Mouse (Mus musculus) cerebellum, adult 2 months (tissue): Measurements from ENCODE around the gene Ptprf.

Source experiments
- CTCF ChIP-seq: fragments of 200-500 bp; IDR thresholded peaks from 2 replicates; pipeline ENCODE4 v1.5.1; 2011; ENCODE audit warnings: low read depth, mild to moderate bottlenecking, control low read depth, low read length, moderate library complexity, borderline replicate concordance; ENCODE audit not compliant: insufficient read depth
- POLR2A ChIP-seq: fragments of 200-500 bp; IDR thresholded peaks from 2 replicates; pipeline ENCODE4 v1.6.1; 2011; ENCODE audit warnings: low read length, control low read depth, borderline replicate concordance; ENCODE audit not compliant: insufficient read depth

DNA sequence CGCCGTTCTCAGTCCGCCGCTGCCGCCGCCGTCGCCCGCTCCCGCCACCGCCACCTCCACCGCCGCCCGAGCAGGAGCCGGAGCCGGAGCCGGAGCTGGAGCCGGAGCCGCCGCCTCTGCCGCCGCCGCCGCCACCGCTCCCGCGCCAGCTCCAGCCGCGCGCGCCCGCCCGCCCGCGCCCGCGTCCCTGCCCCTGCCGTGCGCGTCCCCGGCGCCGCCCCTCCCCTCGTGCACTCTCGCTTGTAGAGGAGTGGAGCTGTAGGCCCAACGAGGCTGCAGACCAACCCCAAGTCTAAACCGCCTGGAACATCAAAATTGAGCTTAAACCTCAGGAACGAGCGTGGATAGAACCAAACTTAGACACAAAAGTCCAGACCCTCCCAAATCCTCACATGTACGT lies at the start of gene Ptprf:
- TF ChIP-seq CTCF (no peak), POLR2A (no peak)
